Mouse (Mus musculus): ENCODE measurements around the gene Zkscan16.

Zkscan16 gene

GRCm38 (mm10) chr4:58999686-59000085 lies 56.3 kb downstream of the Zkscan16 start:
- DNase-seq (ENCODE audit: low spot score in 2 of 2), result peak; percentile 62 to 81

- DNase-seq (ENCODE audit: low spot score in 2 of 2), result no peak
Observed at GRCm38 (mm10) chr4:59000614-59001013, 57.2 kb downstream of the Zkscan16 start.

GRCm38 (mm10) chr4:59002948-59003805 lies 59.7 kb downstream of the Zkscan16 start, which contains the start of gene Gm20503:
Gene Gm20503 (plus strand): TSS chr4:59003210.
- peak; percentile 87 to 90 for DNase-seq (ENCODE audit: low spot score in 2 of 2)

- no peak for DNase-seq (ENCODE audit: low spot score in 2 of 2)
Observed at GRCm38 (mm10) chr4:59003806-59004200, 60.4 kb downstream of the Zkscan16 start.

GRCm38 (mm10) chr4:59006211-59006610 lies 62.8 kb downstream of the Zkscan16 start:
- DNase-seq (ENCODE audit: low spot score in 2 of 2), result no peak

- DNase-seq (ENCODE audit: low spot score in 2 of 2), result no peak
Observed at GRCm38 (mm10) chr4:59007016-59007415, 63.6 kb downstream of the Zkscan16 start.

Data from urinary bladder, postnatal 4 days (tissue).